Mouse (Mus musculus): Measurements from ENCODE around the gene Sgca. TPM values are rescaled to one million over a fixed set of nuclear protein-coding genes. Genes with fewer than 3 reads are reported as not detected.

Gene Sgca
- total and polyA plus RNA-seq, 2 experiments from 2014 or later: 62.2 to 313 TPM

- Histone ChIP-seq H3K9ac (replicated peaks; ENCODE audit: low read depth, low read length) (no peak overlapping the region), H3K27ac (ENCODE audit: low read depth) (peak overlapping the region; percentile 21; the same call in 1 of the 2 replicates), H3K36me3 (replicated peaks; ENCODE audit: control insufficient read depth, insufficient read depth, low read length) (peaks cover 75% of the 10 kb centered on the region), H3K4me1 (ENCODE audit: control insufficient read depth, insufficient read depth) (peaks cover 9% of the 10 kb centered on the region), H3K4me3 (ENCODE audit: low read depth, low read length) (no peak overlapping the region), H3K9me3 (replicated peaks; ENCODE audit: control insufficient read depth, low read length) (no peaks in the 10 kb centered on the region), H3K27me3 (ENCODE audit: control insufficient read depth, insufficient read depth, low read length) (no peaks in the 10 kb centered on the region), H3K4me2 (ENCODE audit: low read depth, low read length) (no peak overlapping the region)
- WGBS: 23% methylated on average over 4 of the region's 4 CpGs
- DNase-seq (ENCODE audit: low spot score): no peak
- no peak for ATAC-seq (ENCODE audit: insufficient read depth, low read depth)
- TF ChIP-seq EP300 (IDR thresholded peaks at IDR 0.05; ENCODE audit: low read depth) (no peak), CTCF (IDR thresholded peaks at IDR 0.05; ENCODE audit: low read depth) (no peak)
Observed at GRCm38 (mm10) chr11:95000548-95000947, 24.4 kb upstream of the Sgca start.

GRCm38 (mm10) chr11:95000128-95000527, 24.0 kb upstream of the Sgca start:
- no peak overlapping the region for H3K4me3 ChIP-seq (ENCODE audit: low read depth, low read length)
- no peak for TF ChIP-seq EP300 (IDR thresholded peaks at IDR 0.05; ENCODE audit: low read depth)
- TF ChIP-seq CTCF (IDR thresholded peaks at IDR 0.05; ENCODE audit: low read depth): no peak
- H3K4me2 ChIP-seq (ENCODE audit: low read depth, low read length): no peak overlapping the region
- WGBS: 63% methylated on average over 8 of the region's 8 CpGs
- H3K9ac ChIP-seq (replicated peaks; ENCODE audit: low read depth, low read length): no peak overlapping the region
- H3K4me1 ChIP-seq (ENCODE audit: control insufficient read depth, insufficient read depth): peaks cover 12% of the 10 kb centered on the region
- ATAC-seq (ENCODE audit: insufficient read depth, low read depth) (no peak), DNase-seq (ENCODE audit: low spot score) (no peak)
- H3K27ac ChIP-seq (ENCODE audit: low read depth): peak overlapping the region; percentile 21; the same call in 1 of the 2 replicates
- H3K9me3 ChIP-seq (replicated peaks; ENCODE audit: control insufficient read depth, low read length): no peaks in the 10 kb centered on the region
- no peaks in the 10 kb centered on the region for H3K27me3 ChIP-seq (ENCODE audit: control insufficient read depth, insufficient read depth, low read length)
- H3K36me3 ChIP-seq (replicated peaks; ENCODE audit: control insufficient read depth, insufficient read depth, low read length): peaks cover 71% of the 10 kb centered on the region

GRCm38 (mm10) chr11:94998041-94998531, 22.0 kb upstream of the Sgca start:
- no peak overlapping the region for H3K4me2 ChIP-seq (ENCODE audit: low read depth, low read length)
- H3K9ac ChIP-seq (replicated peaks; ENCODE audit: low read depth, low read length): no peak overlapping the region
- peak overlapping the region; percentile 47; the same call in 1 of the 2 replicates for H3K27ac ChIP-seq (ENCODE audit: low read depth)
- ATAC-seq (ENCODE audit: insufficient read depth, low read depth): no peak
- TF ChIP-seq CTCF (IDR thresholded peaks at IDR 0.05; ENCODE audit: low read depth) (no peak), EP300 (IDR thresholded peaks at IDR 0.05; ENCODE audit: low read depth) (no peak)
- peaks cover 32% of the 10 kb centered on the region for H3K4me1 ChIP-seq (ENCODE audit: control insufficient read depth, insufficient read depth)
- no peaks in the 10 kb centered on the region for H3K9me3 ChIP-seq (replicated peaks; ENCODE audit: control insufficient read depth, low read length)
- H3K27me3 ChIP-seq (ENCODE audit: control insufficient read depth, insufficient read depth, low read length): no peaks in the 10 kb centered on the region
- 60% methylated on average over 16 of the region's 16 CpGs for WGBS
- no peak overlapping the region for H3K4me3 ChIP-seq (ENCODE audit: low read depth, low read length)
- H3K36me3 ChIP-seq (replicated peaks; ENCODE audit: control insufficient read depth, insufficient read depth, low read length): peaks cover 62% of the 10 kb centered on the region
- DNase-seq (ENCODE audit: low spot score): no peak

- no peaks in the 10 kb centered on the region for H3K9me3 ChIP-seq (replicated peaks; ENCODE audit: control insufficient read depth, low read length)
- H3K4me3 ChIP-seq (ENCODE audit: low read depth, low read length): no peak overlapping the region
- no peak for DNase-seq (ENCODE audit: low spot score)
- peaks cover 35% of the 10 kb centered on the region for H3K4me1 ChIP-seq (ENCODE audit: control insufficient read depth, insufficient read depth)
- H3K9ac ChIP-seq (replicated peaks; ENCODE audit: low read depth, low read length): no peak overlapping the region
- H3K4me2 ChIP-seq (ENCODE audit: low read depth, low read length): no peak overlapping the region
- ATAC-seq (ENCODE audit: insufficient read depth, low read depth): no peak
- H3K27ac ChIP-seq (ENCODE audit: low read depth): peak overlapping the region; percentile 47; the same call in 1 of the 2 replicates
- no peaks in the 10 kb centered on the region for H3K27me3 ChIP-seq (ENCODE audit: control insufficient read depth, insufficient read depth, low read length)
- peaks cover 57% of the 10 kb centered on the region for H3K36me3 ChIP-seq (replicated peaks; ENCODE audit: control insufficient read depth, insufficient read depth, low read length)
- no peak for TF ChIP-seq CTCF (IDR thresholded peaks at IDR 0.05; ENCODE audit: low read depth)
- TF ChIP-seq EP300 (IDR thresholded peaks at IDR 0.05; ENCODE audit: low read depth): no peak
- WGBS: 45% methylated on average over 5 of the region's 5 CpGs
Observed at GRCm38 (mm10) chr11:94997596-94997995, 21.5 kb upstream of the Sgca start.

- WGBS: 87% methylated on average over 6 of the region's 6 CpGs
- H3K27ac ChIP-seq (ENCODE audit: low read depth): no peak overlapping the region
- no peak overlapping the region for H3K9ac ChIP-seq (replicated peaks; ENCODE audit: low read depth, low read length)
- no peaks in the 10 kb centered on the region for H3K9me3 ChIP-seq (replicated peaks; ENCODE audit: control insufficient read depth, low read length)
- TF ChIP-seq EP300 (IDR thresholded peaks at IDR 0.05; ENCODE audit: low read depth) (no peak), CTCF (IDR thresholded peaks at IDR 0.05; ENCODE audit: low read depth) (no peak)
- peaks cover 51% of the 10 kb centered on the region for H3K36me3 ChIP-seq (replicated peaks; ENCODE audit: control insufficient read depth, insufficient read depth, low read length)
- peaks cover 35% of the 10 kb centered on the region for H3K4me1 ChIP-seq (ENCODE audit: control insufficient read depth, insufficient read depth)
- DNase-seq (ENCODE audit: low spot score): no peak
- no peak for ATAC-seq (ENCODE audit: insufficient read depth, low read depth)
- no peak overlapping the region for H3K4me2 ChIP-seq (ENCODE audit: low read depth, low read length)
- H3K4me3 ChIP-seq (ENCODE audit: low read depth, low read length): no peak overlapping the region
- H3K27me3 ChIP-seq (ENCODE audit: control insufficient read depth, insufficient read depth, low read length): no peaks in the 10 kb centered on the region
Observed at GRCm38 (mm10) chr11:94996984-94997383, 20.9 kb upstream of the Sgca start.

GRCm38 (mm10) chr11:94996101-94996500, 20.0 kb upstream of the Sgca start:
- no peak for DNase-seq (ENCODE audit: low spot score)
- Histone ChIP-seq H3K4me2 (ENCODE audit: low read depth, low read length) (no peak overlapping the region), H3K27ac (ENCODE audit: low read depth) (no peak overlapping the region), H3K4me3 (ENCODE audit: low read depth, low read length) (no peak overlapping the region), H3K4me1 (ENCODE audit: control insufficient read depth, insufficient read depth) (peaks cover 30% of the 10 kb centered on the region), H3K27me3 (ENCODE audit: control insufficient read depth, insufficient read depth, low read length) (no peaks in the 10 kb centered on the region), H3K36me3 (replicated peaks; ENCODE audit: control insufficient read depth, insufficient read depth, low read length) (peaks cover 43% of the 10 kb centered on the region), H3K9ac (replicated peaks; ENCODE audit: low read depth, low read length) (no peak overlapping the region), H3K9me3 (replicated peaks; ENCODE audit: control insufficient read depth, low read length) (no peaks in the 10 kb centered on the region)
- no peak for ATAC-seq (ENCODE audit: insufficient read depth, low read depth)
- WGBS: 78% methylated on average over 8 of the region's 8 CpGs
- no peak for TF ChIP-seq EP300 (IDR thresholded peaks at IDR 0.05; ENCODE audit: low read depth)
- no peak for TF ChIP-seq CTCF (IDR thresholded peaks at IDR 0.05; ENCODE audit: low read depth)

Data from heart, postnatal 0 days (tissue).